Comparison of ENCODE assay signal across 12 mouse cellular contexts in the genomic region with DNA sequence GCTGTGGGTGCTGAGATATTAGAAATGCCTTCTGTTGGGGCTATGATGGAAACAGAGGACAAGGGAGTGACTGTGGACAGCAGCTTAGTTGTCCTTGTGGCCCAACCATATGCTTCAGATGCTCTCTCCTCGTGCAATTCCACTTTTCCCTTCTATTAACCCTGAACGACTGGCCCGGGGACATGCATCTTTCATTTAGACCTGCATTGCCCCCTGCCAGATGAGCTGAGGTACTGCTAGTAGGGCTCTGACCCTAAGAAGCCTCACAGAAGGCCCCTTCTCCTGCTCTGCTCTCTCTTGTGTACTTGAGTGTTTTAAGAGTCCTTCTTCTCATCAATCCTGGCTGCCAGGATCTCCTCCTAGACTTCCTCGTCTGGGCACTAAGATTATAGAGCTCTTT. TPM values are rescaled to one million over a fixed set of nuclear protein-coding genes. Genes with fewer than 3 reads are reported as not detected.
DNase-seq lines count a peak whose midpoint lies in the region; ATAC-seq and TF ChIP-seq lines count a peak whose summit lies in the region.
"Had no signal": no experiment of that assay in that cellular context is flagged by ENCODE, and none has a peak within 500 bp of the region (broad histone marks: within the 10 kb centered on the region; RNA-seq: fewer than 3 reads in every experiment).

No protein-coding gene starts in this region.

- no peaks in the 10 kb centered on the region for H3K79me2 ChIP-seq in CH12.LX (replicated peaks; ENCODE audit: control insufficient read depth, extremely low read depth, insufficient read depth, poor library complexity, severe bottlenecking)

- no peak for ATAC-seq in embryonic facial prominence, embryonic 11.5 days (replicated peaks; ENCODE audit: insufficient number of reproducible peaks, low FRiP score, low TSS enrichment, low read depth)
- ATAC-seq: intestine, embryonic 16.5 days had no signal

- H3K4me3 ChIP-seq in kidney, adult 2 months (ENCODE audit: insufficient read depth, low read depth, low read length): no peak overlapping the region
- H3K4me3 ChIP-seq in CH12.LX (replicated peaks in 1 of 3; ENCODE audit: low read depth in 2 of 3, low read length in 2 of 3, poor library complexity in 1 of 3): no peak overlapping the region
- H3K4me3 ChIP-seq in embryonic facial prominence, embryonic 11.5 days (ENCODE audit: low read depth, low read length): no peak overlapping the region
- H3K4me3 ChIP-seq: forebrain, embryonic 12.5 days; heart, embryonic 12.5 days had no signal

- no peaks in the 10 kb centered on the region for H3K27me3 ChIP-seq in kidney, adult 2 months (replicated peaks; ENCODE audit: control insufficient read depth, insufficient read depth, low read length)
- H3K27me3 ChIP-seq in CH12.LX (replicated peaks): no peaks in the 10 kb centered on the region
- no peaks in the 10 kb centered on the region; the same call in 1 of the 2 replicates for H3K27me3 ChIP-seq in embryonic facial prominence, embryonic 11.5 days (ENCODE audit: control insufficient read depth, insufficient read depth, low read length)
- H3K27me3 ChIP-seq: heart, embryonic 12.5 days had no signal

- in situ Hi-C loops in CH12.LX (cut with MboI; ENCODE audit: low pct_ligation_motif_present, low pct_unique_long_range_greater_than_20kb, low sequenced_read_pairs): no loop called here

- no peak overlapping the region for H3K27ac ChIP-seq in kidney, adult 2 months (ENCODE audit: insufficient read depth, low read depth, low read length)
- H3K27ac ChIP-seq in CH12.LX (ENCODE audit: insufficient read depth, low read depth): no peak overlapping the region
- no peak overlapping the region for H3K27ac ChIP-seq in embryonic facial prominence, embryonic 11.5 days (replicated peaks; ENCODE audit: low read depth, low read length)
- H3K27ac ChIP-seq: forebrain, embryonic 12.5 days had no signal

- dilution Hi-C loops in CH12.LX (cut with MboI; ENCODE audit: extremely low pct_ligation_motif_present, extremely low pct_unique_long_range_greater_than_20kb, low sequenced_read_pairs): no loop called here

- no peaks in the 10 kb centered on the region; the same call in 1 of the 2 replicates for H3K36me3 ChIP-seq in kidney, adult 2 months (ENCODE audit: control insufficient read depth, insufficient read depth, low read length)
- no peaks in the 10 kb centered on the region for H3K36me3 ChIP-seq in CH12.LX (replicated peaks in 1 of 2; ENCODE audit: control insufficient read depth in 1 of 2, insufficient read depth in 1 of 2, low read length in 1 of 2)
- H3K36me3 ChIP-seq in embryonic facial prominence, embryonic 11.5 days (replicated peaks; ENCODE audit: control insufficient read depth, insufficient read depth, low read depth, low read length): no peaks in the 10 kb centered on the region
- H3K36me3 ChIP-seq: forebrain, embryonic 12.5 days had no signal

- peak; percentile 24 for TF ChIP-seq RAD21 in CH12.LX (IDR thresholded peaks at IDR 0.05; ENCODE audit: low read depth, low read length)

- no peak overlapping the region for H3K9ac ChIP-seq in CH12.LX (ENCODE audit: insufficient read depth, low read depth)
- H3K9ac ChIP-seq in embryonic facial prominence, embryonic 11.5 days (replicated peaks; ENCODE audit: low read length): no peak overlapping the region
- H3K9ac ChIP-seq: forebrain, embryonic 12.5 days; heart, embryonic 12.5 days had no signal

- H3K4me1 ChIP-seq in kidney, adult 2 months (ENCODE audit: control insufficient read depth, insufficient read depth, low read length): peaks cover 21% of the 10 kb centered on the region
- H3K4me1 ChIP-seq in CH12.LX (ENCODE audit: control insufficient read depth in 1 of 2, insufficient read depth in 2 of 2): no peaks in the 10 kb centered on the region
- H3K4me1 ChIP-seq in embryonic facial prominence, embryonic 11.5 days (ENCODE audit: control insufficient read depth, insufficient read depth, low read length): no peaks in the 10 kb centered on the region
- H3K4me1 ChIP-seq: forebrain, embryonic 12.5 days had no signal

- DNase-seq in kidney, adult 2 months: no peak
- no peak for DNase-seq in kidney, adult 8-10 months
- DNase-seq in 3T3-L1 (ENCODE audit: low read depth, low spot score) (peak; percentile 3), CH12.LX (ENCODE audit: extremely low read depth) (no peak)
- DNase-seq in embryonic facial prominence, embryonic 11.5 days (ENCODE audit: low spot score): peak; percentile 45
- DNase-seq in spleen, adult 12 weeks (ENCODE audit: low spot score): no peak
- no peak for DNase-seq in gastrocnemius, adult 18-20 months (ENCODE audit: low spot score)
- DNase-seq: cerebellum, postnatal 14 days; right cerebral cortex, postnatal 14 days had no signal

- TF ChIP-seq CTCF in kidney, adult 2 months (conservative IDR thresholded peaks at IDR 0.05; ENCODE audit: insufficient read depth, insufficient read length, low read depth, low read length): peak; percentile 43
- TF ChIP-seq CTCF in CH12.LX (conservative IDR thresholded peaks at IDR 0.05 in 1 of 2, IDR thresholded peaks at IDR 0.05 in 1 of 2; ENCODE audit: low read depth in 2 of 2, low read length in 2 of 2): peak in 1 of 2 experiments; percentile 39; a peak in 2 of 4 replicates

- no peak for TF ChIP-seq POLR2A in kidney, adult 2 months (IDR thresholded peaks at IDR 0.05; ENCODE audit: low read depth, low read length)
- no peak for TF ChIP-seq POLR2A in CH12.LX (IDR thresholded peaks at IDR 0.05; ENCODE audit: low read depth, low read length)

- no peaks in the 10 kb centered on the region for H3K9me3 ChIP-seq in CH12.LX (replicated peaks; ENCODE audit: low read length)
- no peaks in the 10 kb centered on the region for H3K9me3 ChIP-seq in embryonic facial prominence, embryonic 11.5 days (replicated peaks; ENCODE audit: control insufficient read depth, low read length)
- H3K9me3 ChIP-seq: forebrain, embryonic 12.5 days; heart, embryonic 12.5 days had no signal

- no peak overlapping the region for H3K4me2 ChIP-seq in CH12.LX (ENCODE audit: insufficient read depth, low read depth, poor library complexity, severe bottlenecking)
- H3K4me2 ChIP-seq in embryonic facial prominence, embryonic 11.5 days (ENCODE audit: low read depth, low read length): no peak overlapping the region
- H3K4me2 ChIP-seq: forebrain, embryonic 12.5 days; heart, embryonic 12.5 days had no signal

- TF ChIP-seq EP300 in CH12.LX (IDR thresholded peaks at IDR 0.05; ENCODE audit: low read length): no peak

- WGBS in kidney, adult 2 months: 12% methylated on average over 4 of the region's 4 CpGs
- WGBS in embryonic facial prominence, embryonic 11.5 days: 27% methylated on average over 4 of the region's 4 CpGs

TF ChIP-seq in CH12.LX, 34 proteins besides CTCF, POLR2A, EP300 and RAD21:
- no peak for TF ChIP-seq USF2 (conservative IDR thresholded peaks at IDR 0.05; ENCODE audit: low read depth, low read length)
- TF ChIP-seq MAX (IDR thresholded peaks at IDR 0.05; ENCODE audit: low read length): no peak
- no peak for TF ChIP-seq E2F4 (IDR thresholded peaks at IDR 0.05; ENCODE audit: insufficient replicate concordance, low read depth, low read length)
- peak; percentile 32 for TF ChIP-seq SMC3 (IDR thresholded peaks at IDR 0.05; ENCODE audit: low read depth, low read length)
TF ChIP-seq in CH12.LX: peak in this region for 1.

RNA-seq across cellular contexts. Expression of a gene that starts 56.1 kb away (rescaled TPM):
- polyA plus RNA-seq in kidney, adult 2 months (2012; rRNA removed): 62.0 and 82.9 TPM in 2 replicates
- total RNA-seq in CH12.LX (2012; rRNA removed) (0.08 and 0.17 TPM in 2 replicates), CH12.LX (2014; rRNA removed) (0.35 TPM in 1 of 2 replicates, not detected in the other)
- 0.16 and 0.19 TPM in 2 replicates for polyA plus RNA-seq in CH12.LX (2012; ENCODE audit: insufficient read length, low read depth)
- polyA plus RNA-seq in embryonic facial prominence, embryonic 11.5 days (2014; fragmentation: Nextera tagmentation; extraction: Ambion mirVana): 5.0 and 6.5 TPM in 2 replicates
- total RNA-seq in gastrocnemius, adult 18-20 months (2021): 10 to 100 TPM; 11.1 to 12.2 TPM

Comparison
In these comparisons a context has a peak if more than half of its experiments do, and no peak if none do; other contexts are left out.
1. DNase-seq: peak in 3T3-L1 (single experiment) and embryonic facial prominence, embryonic 11.5 days (single experiment); none in kidney, adult 2 months (single experiment), kidney, adult 8-10 months (0 of 2), CH12.LX (single experiment), spleen, adult 12 weeks (single experiment) and gastrocnemius, adult 18-20 months (single experiment).